Mouse (Mus musculus) forebrain, embryonic 15.5 days (tissue): ENCODE measurements around the gene Itm2b. TPM values are rescaled to one million over a fixed set of nuclear protein-coding genes. Genes with fewer than 3 reads are reported as not detected.

Experiments
- ATAC-seq: fragments of 200-750 bp; cut with Nextera tagmentation; replicated peaks from 2 replicates; pipeline ENCODE4 v1.8.0; 2017; ENCODE audit warnings: mild to moderate bottlenecking, moderate TSS enrichment, moderate library complexity
- H3K27ac ChIP-seq: fragments of 300-500 bp; sonication (generic); replicated peaks from 2 replicates; pipeline ENCODE4 v1.5.1; 2015; ENCODE audit warnings: mild to moderate bottlenecking, inconsistent platforms
- H3K27me3 ChIP-seq: fragments of 300-500 bp; sonication (generic); 2 replicates; pipeline ENCODE4 v1.6.1; 2015; ENCODE audit warnings: inconsistent platforms
- H3K36me3 ChIP-seq: fragments of 300-500 bp; sonication (generic); 2 replicates; pipeline ENCODE4 v1.6.1; 2015; ENCODE audit warnings: mild to moderate bottlenecking, inconsistent platforms
- H3K4me1 ChIP-seq: fragments of 300-500 bp; sonication (generic); 2 replicates; pipeline ENCODE4 v1.6.1; 2015; ENCODE audit warnings: inconsistent platforms
- H3K4me2 ChIP-seq: fragments of 300-500 bp; sonication (generic); replicated peaks from 2 replicates; pipeline ENCODE4 v1.6.1; 2015; ENCODE audit warnings: mild to moderate bottlenecking, inconsistent platforms
- H3K4me3 ChIP-seq: fragments of 300-500 bp; sonication (generic); 2 replicates; pipeline ENCODE4 v1.5.1; 2015; ENCODE audit warnings: mild to moderate bottlenecking, inconsistent platforms
- H3K9ac ChIP-seq: fragments of 300-500 bp; sonication (generic); replicated peaks from 2 replicates; pipeline ENCODE4 v1.6.1; 2015; ENCODE audit warnings: mild to moderate bottlenecking, inconsistent platforms
- H3K9me3 ChIP-seq: fragments of 300-500 bp; sonication (generic); 2 replicates; pipeline ENCODE4 v1.6.1; 2016; ENCODE audit warnings: inconsistent platforms
- WGBS: fragments of 180-500 bp; shearing (Covaris S2); methylation state at CpG from one replicate; pipeline ENCODE4 v1.1.7; 2015; ENCODE audit warnings: mixed read lengths; 5-methylcytosine and 5-hydroxymethylcytosine counted together
- polyA plus RNA-seq: library from polyadenylated mRNA; unstranded; fragments of >200 nt; fragmentation: Nextera tagmentation; extraction: Ambion mirVana; gene quantifications from 2 replicates; pipeline ENCODE4 v1.2.1, GENCODE M21; 2015

Gene Itm2b
- polyA plus RNA-seq, 1 experiment from 2014 or later: 665 TPM

- 94% methylated on average over 8 of the region's 8 CpGs for WGBS
- no peak overlapping the region for H3K4me3 ChIP-seq
- no peaks in the 10 kb centered on the region for H3K4me1 ChIP-seq
- H3K9ac ChIP-seq: no peak overlapping the region
- no peaks in the 10 kb centered on the region for H3K27me3 ChIP-seq
- ATAC-seq: no peak
- peaks cover 43% of the 10 kb centered on the region for H3K36me3 ChIP-seq
- H3K9me3 ChIP-seq: no peaks in the 10 kb centered on the region; the same call in 1 of the 2 replicates
- no peak overlapping the region for H3K4me2 ChIP-seq
- no peak overlapping the region for H3K27ac ChIP-seq
Observed at GRCm38 (mm10) chr14:73354700-73355099, 30.4 kb downstream of the Itm2b start.

- no peak for ATAC-seq
- Histone ChIP-seq H3K36me3 (peaks cover 14% of the 10 kb centered on the region; the same call in 1 of the 2 replicates), H3K4me3 (no peak overlapping the region), H3K9me3 (no peaks in the 10 kb centered on the region), H3K9ac (no peak overlapping the region), H3K27ac (no peak overlapping the region), H3K4me2 (no peak overlapping the region), H3K27me3 (no peaks in the 10 kb centered on the region), H3K4me1 (no peaks in the 10 kb centered on the region)
- 93% methylated on average over 5 of the region's 5 CpGs for WGBS
Observed at GRCm38 (mm10) chr14:73351118-73351517, 34.0 kb downstream of the Itm2b start.

GRCm38 (mm10) chr14:73350029-73350428 lies 35.1 kb downstream of the Itm2b start:
- 55% methylated on average over 1 of the region's 1 CpGs for WGBS
- H3K4me3 ChIP-seq: no peak overlapping the region
- peaks cover 7% of the 10 kb centered on the region; the same call in 1 of the 2 replicates for H3K36me3 ChIP-seq
- no peaks in the 10 kb centered on the region for H3K9me3 ChIP-seq
- ATAC-seq: no peak
- no peaks in the 10 kb centered on the region for H3K4me1 ChIP-seq
- no peak overlapping the region for H3K4me2 ChIP-seq
- H3K9ac ChIP-seq: no peak overlapping the region
- H3K27ac ChIP-seq: no peak overlapping the region
- no peaks in the 10 kb centered on the region for H3K27me3 ChIP-seq

- no peak overlapping the region for H3K9ac ChIP-seq
- no peak overlapping the region for H3K4me3 ChIP-seq
- no peaks in the 10 kb centered on the region for H3K9me3 ChIP-seq
- H3K4me1 ChIP-seq: no peaks in the 10 kb centered on the region
- no peak overlapping the region for H3K4me2 ChIP-seq
- no peak for ATAC-seq
- no peak overlapping the region for H3K27ac ChIP-seq
- H3K27me3 ChIP-seq: no peaks in the 10 kb centered on the region
- WGBS: 62% methylated on average over 7 of the region's 7 CpGs
- H3K36me3 ChIP-seq: 0 out of 2 replicates have a peak, but pooled peaks cover 3% of the 10 kb centered on the region
Observed at GRCm38 (mm10) chr14:73349061-73349670, 35.9 kb downstream of the Itm2b start.

- H3K27me3 ChIP-seq: no peaks in the 10 kb centered on the region
- H3K4me3 ChIP-seq: no peak overlapping the region
- H3K4me1 ChIP-seq: no peaks in the 10 kb centered on the region
- H3K9me3 ChIP-seq: no peaks in the 10 kb centered on the region
- no peak overlapping the region for H3K4me2 ChIP-seq
- H3K27ac ChIP-seq: no peak overlapping the region
- 90% methylated on average over 9 of the region's 9 CpGs for WGBS
- ATAC-seq: no peak
- no peaks in the 10 kb centered on the region for H3K36me3 ChIP-seq
- no peak overlapping the region for H3K9ac ChIP-seq
Observed at GRCm38 (mm10) chr14:73347302-73347701, 37.8 kb downstream of the Itm2b start.

- Histone ChIP-seq H3K9ac (no peak overlapping the region), H3K4me3 (no peak overlapping the region), H3K27me3 (no peaks in the 10 kb centered on the region), H3K4me1 (no peaks in the 10 kb centered on the region), H3K36me3 (no peaks in the 10 kb centered on the region), H3K4me2 (no peak overlapping the region), H3K27ac (no peak overlapping the region), H3K9me3 (no peaks in the 10 kb centered on the region)
- 92% methylated on average over 4 of the region's 4 CpGs for WGBS
- ATAC-seq: no peak
Observed at GRCm38 (mm10) chr14:73345614-73346013, 39.5 kb downstream of the Itm2b start.

GRCm38 (mm10) chr14:73340051-73340755 lies 44.9 kb downstream of the Itm2b start:
- 68% methylated on average over 6 of the region's 6 CpGs for WGBS
- ATAC-seq: no peak

GRCm38 (mm10) chr14:73339615-73340014 lies 45.5 kb downstream of the Itm2b start:
- H3K4me3 ChIP-seq: no peak overlapping the region
- H3K27ac ChIP-seq: no peak overlapping the region
- no peak for ATAC-seq
- no peaks in the 10 kb centered on the region for H3K27me3 ChIP-seq
- no peak overlapping the region for H3K4me2 ChIP-seq
- no peaks in the 10 kb centered on the region for H3K4me1 ChIP-seq
- H3K36me3 ChIP-seq: no peaks in the 10 kb centered on the region
- no peak overlapping the region for H3K9ac ChIP-seq
- no peaks in the 10 kb centered on the region for H3K9me3 ChIP-seq
- 86% methylated on average over 3 of the region's 3 CpGs for WGBS

More at GRCm38 (mm10) chr14:73340051-73340755, 44.9 kb downstream of the Itm2b start:
- Histone ChIP-seq H3K4me2 (no peak overlapping the region), H3K27ac (no peak overlapping the region), H3K36me3 (no peaks in the 10 kb centered on the region), H3K9me3 (no peaks in the 10 kb centered on the region), H3K4me1 (no peaks in the 10 kb centered on the region), H3K4me3 (no peak overlapping the region), H3K9ac (no peak overlapping the region), H3K27me3 (no peaks in the 10 kb centered on the region)

- no peak for ATAC-seq
Observed at GRCm38 (mm10) chr14:73336316-73337080, 48.6 kb downstream of the Itm2b start.

GRCm38 (mm10) chr14:73334926-73335805 lies 49.9 kb downstream of the Itm2b start:
- no peaks in the 10 kb centered on the region for H3K36me3 ChIP-seq
- no peak overlapping the region for H3K27ac ChIP-seq
- no peaks in the 10 kb centered on the region for H3K9me3 ChIP-seq
- no peaks in the 10 kb centered on the region for H3K27me3 ChIP-seq
- 64% methylated on average over 22 of the region's 22 CpGs for WGBS
- H3K9ac ChIP-seq: no peak overlapping the region
- H3K4me2 ChIP-seq: no peak overlapping the region
- H3K4me1 ChIP-seq: no peaks in the 10 kb centered on the region
- H3K4me3 ChIP-seq: no peak overlapping the region
- no peak for ATAC-seq

More at GRCm38 (mm10) chr14:73336316-73337080, 48.6 kb downstream of the Itm2b start:
- Histone ChIP-seq H3K9ac (no peak overlapping the region), H3K4me2 (no peak overlapping the region), H3K36me3 (no peaks in the 10 kb centered on the region), H3K27ac (no peak overlapping the region), H3K4me1 (no peaks in the 10 kb centered on the region), H3K9me3 (no peaks in the 10 kb centered on the region), H3K27me3 (no peaks in the 10 kb centered on the region), H3K4me3 (no peak overlapping the region)
- 79% methylated on average over 6 of the region's 6 CpGs for WGBS

GRCm38 (mm10) chr14:73333880-73334279 lies 51.2 kb downstream of the Itm2b start:
- H3K36me3 ChIP-seq: no peaks in the 10 kb centered on the region
- no peak overlapping the region for H3K4me2 ChIP-seq
- H3K27ac ChIP-seq: no peak overlapping the region
- H3K4me1 ChIP-seq: no peaks in the 10 kb centered on the region
- no peak overlapping the region for H3K4me3 ChIP-seq
- no peak overlapping the region for H3K9ac ChIP-seq
- no peaks in the 10 kb centered on the region for H3K9me3 ChIP-seq
- no peaks in the 10 kb centered on the region for H3K27me3 ChIP-seq
- ATAC-seq: no peak
- WGBS: 94% methylated on average over 3 of the region's 3 CpGs
